Mouse (Mus musculus) heart, embryonic 11.5 days (tissue): ENCODE results near the gene B3galt1. TPM values are rescaled to one million over a fixed set of nuclear protein-coding genes. Genes with fewer than 3 reads are reported as not detected.
A peak's percentile ranks its signal among the peaks of the same experiment; 100 is the strongest.

Experiments
- ATAC-seq: fragments of 200-750 bp; cut with Nextera tagmentation; replicated peaks from 2 replicates; pipeline ENCODE4 v1.8.0; 2017; ENCODE audit warnings: moderate library complexity; ENCODE audit not compliant: insufficient number of reproducible peaks, low FRiP score, low TSS enrichment
- H3K27ac ChIP-seq: fragments of 300-500 bp; sonication (generic); 2 replicates; pipeline ENCODE4 v1.5.1; 2014; ENCODE audit warnings: mild to moderate bottlenecking, low read depth, low read length
- H3K27me3 ChIP-seq: fragments of 300-500 bp; sonication (generic); 2 replicates; pipeline ENCODE4 v1.6.1; 2014; ENCODE audit warnings: mild to moderate bottlenecking, low read length, mixed read lengths; ENCODE audit not compliant: control insufficient read depth, insufficient read depth
- H3K36me3 ChIP-seq: fragments of 300-500 bp; sonication (generic); 2 replicates; pipeline ENCODE4 v1.6.1; 2014; ENCODE audit warnings: mild to moderate bottlenecking, low read length, moderate library complexity, mixed read lengths; ENCODE audit not compliant: control insufficient read depth, insufficient read depth
- H3K4me1 ChIP-seq: fragments of 300-500 bp; sonication (generic); 2 replicates; pipeline ENCODE4 v1.6.1; 2014; ENCODE audit warnings: low read length; ENCODE audit not compliant: control insufficient read depth, insufficient read depth
- H3K4me2 ChIP-seq: fragments of 300-500 bp; sonication (generic); 2 replicates; pipeline ENCODE4 v1.6.1; 2014; ENCODE audit warnings: mild to moderate bottlenecking, moderate library complexity
- H3K4me3 ChIP-seq: fragments of 300-500 bp; sonication (generic); 2 replicates; pipeline ENCODE4 v1.5.1; 2014; ENCODE audit warnings: low read depth, low read length
- H3K9ac ChIP-seq: fragments of 300-500 bp; sonication (generic); 2 replicates; pipeline ENCODE4 v1.6.1; 2014; ENCODE audit warnings: mild to moderate bottlenecking, low read depth, low read length, moderate library complexity
- H3K9me3 ChIP-seq: fragments of 300-500 bp; sonication (generic); replicated peaks from 2 replicates; pipeline ENCODE4 v1.6.1; 2016; ENCODE audit warnings: low read length; ENCODE audit not compliant: control insufficient read depth
- WGBS: fragments of 180-500 bp; shearing (Covaris S2); extraction: QIAGEN DNeasy Blood & Tissue Kit; methylation state at CpG from one replicate; pipeline ENCODE4 v1.1.7; 2014; ENCODE audit not compliant: insufficient replicate concordance; 5-methylcytosine and 5-hydroxymethylcytosine counted together
- polyA plus RNA-seq: library from polyadenylated mRNA; unstranded; fragments of >200 nt; fragmentation: Nextera tagmentation; extraction: Ambion mirVana; gene quantifications from 2 replicates; pipeline ENCODE4 v1.2.1, GENCODE M21; 2014

Gene B3galt1
- polyA plus RNA-seq, 1 experiment from 2014 or later, result 4.8 TPM

DNA sequence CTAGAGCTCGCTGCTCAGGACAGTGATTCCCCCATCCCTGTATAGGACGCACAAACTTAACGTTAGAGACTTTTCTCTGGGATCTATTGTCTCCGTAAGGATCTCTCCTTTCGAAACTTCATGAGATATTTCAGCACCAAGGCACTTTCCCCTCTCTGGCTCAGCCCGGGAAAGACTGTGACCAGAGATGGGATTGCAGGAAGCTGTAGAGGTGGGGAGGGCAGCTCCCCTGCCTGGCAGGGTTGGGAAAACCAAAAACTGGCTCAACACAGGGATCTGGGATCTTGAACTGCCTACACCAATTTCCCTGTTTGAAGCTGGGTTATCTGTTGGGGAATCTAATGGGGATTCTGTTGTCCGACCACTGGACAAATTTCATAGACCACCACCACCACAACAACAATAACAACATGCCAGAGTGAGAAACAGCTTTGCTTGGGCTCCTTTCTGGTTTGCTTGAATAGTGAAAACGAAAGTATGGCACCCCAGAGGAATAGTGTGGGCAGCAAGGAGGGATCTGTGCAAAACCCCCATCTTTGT is 1.5 kb downstream of the B3galt1 start:
- no peak overlapping the region for H3K9ac ChIP-seq
- no peak overlapping the region for H3K27ac ChIP-seq
- 18% methylated on average over 8 of the region's 8 CpGs for WGBS

DNA sequence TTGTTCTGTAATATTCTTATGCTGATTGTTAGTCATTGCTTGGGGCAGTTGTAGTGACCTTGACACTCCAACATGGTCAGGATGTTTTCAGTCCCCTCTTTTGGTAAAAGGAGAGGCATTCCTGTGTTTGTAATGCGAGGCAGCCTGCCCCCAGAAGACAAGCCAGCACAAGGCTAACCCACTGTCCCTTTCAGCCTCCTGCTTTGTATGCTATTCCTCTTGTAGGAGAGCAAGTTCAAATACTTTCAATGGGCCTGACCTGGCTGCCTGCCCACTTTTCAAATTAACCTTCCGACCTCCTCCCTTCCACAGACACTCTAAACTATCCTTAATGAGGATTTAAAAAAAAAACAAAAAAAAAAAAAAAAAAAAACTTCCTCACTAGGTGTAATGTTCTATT is 11.0 kb downstream of the B3galt1 start:
- no peaks in the 10 kb centered on the region for H3K36me3 ChIP-seq
- H3K4me2 ChIP-seq, result no peak overlapping the region
- H3K27ac ChIP-seq, result no peak overlapping the region
- no peak overlapping the region for H3K9ac ChIP-seq
- H3K4me1 ChIP-seq, result no peaks in the 10 kb centered on the region
- 47% methylated on average over 2 of the region's 2 CpGs for WGBS
- no peak overlapping the region for H3K4me3 ChIP-seq
- no peak for ATAC-seq
- no peaks in the 10 kb centered on the region for H3K9me3 ChIP-seq
- no peaks in the 10 kb centered on the region for H3K27me3 ChIP-seq

More for the DNA sequence above, 1.5 kb downstream of the B3galt1 start:
- H3K4me2 ChIP-seq, result peak overlapping the region; percentile 91
- H3K4me1 ChIP-seq, result no peaks in the 10 kb centered on the region
- no peak for ATAC-seq
- no peaks in the 10 kb centered on the region for H3K9me3 ChIP-seq
- no peaks in the 10 kb centered on the region for H3K27me3 ChIP-seq
- no peaks in the 10 kb centered on the region for H3K36me3 ChIP-seq
- peak overlapping the region; percentile 70 for H3K4me3 ChIP-seq

DNA sequence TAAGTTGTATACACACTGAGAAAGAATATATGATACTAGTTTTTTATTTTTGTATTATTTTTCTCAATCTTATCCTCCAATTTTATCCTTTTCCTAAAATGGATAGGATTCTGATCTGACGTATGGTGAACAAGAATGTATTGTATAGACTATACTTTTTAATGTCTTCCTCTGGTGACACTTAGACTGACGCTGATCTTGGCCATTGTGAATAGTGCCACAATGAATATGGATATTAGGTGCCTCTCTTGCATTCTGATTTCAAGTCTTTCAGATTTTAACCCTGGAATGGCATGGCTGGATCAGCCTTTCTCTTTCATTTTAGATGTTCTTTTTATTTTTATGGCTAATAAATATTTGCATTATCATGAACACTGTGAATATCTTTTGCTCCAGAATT is 17.4 kb downstream of the B3galt1 start:
- no peak overlapping the region for H3K4me3 ChIP-seq
- no peak overlapping the region for H3K9ac ChIP-seq
- H3K4me1 ChIP-seq, result no peaks in the 10 kb centered on the region
- no peaks in the 10 kb centered on the region for H3K36me3 ChIP-seq
- no peak overlapping the region for H3K27ac ChIP-seq
- no peak for ATAC-seq
- no peaks in the 10 kb centered on the region for H3K27me3 ChIP-seq
- WGBS, result 66% methylated on average over 2 of the region's 2 CpGs
- H3K9me3 ChIP-seq, result no peaks in the 10 kb centered on the region
- H3K4me2 ChIP-seq, result no peak overlapping the region

DNA sequence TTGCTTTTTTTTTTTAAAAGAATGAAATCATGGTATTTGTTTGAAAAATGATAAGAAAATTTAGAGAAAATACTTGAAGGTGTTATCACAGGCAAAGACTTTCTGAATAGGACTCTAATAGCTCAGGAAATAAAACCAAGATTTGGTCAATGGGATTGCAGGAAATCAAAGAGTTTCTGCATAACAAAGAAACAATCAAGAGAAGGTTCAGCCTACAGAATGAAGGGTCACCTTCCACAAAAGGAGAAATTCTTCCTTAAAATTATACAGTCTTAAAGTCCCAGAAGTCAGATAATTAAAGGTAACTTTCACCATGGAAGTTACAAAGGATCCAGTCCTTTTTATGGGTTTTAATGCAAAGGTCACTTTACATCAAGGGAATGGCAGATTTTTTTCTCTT is 24.7 kb downstream of the B3galt1 start:
- no peak for ATAC-seq
- Histone ChIP-seq H3K9ac (no peak overlapping the region), H3K4me3 (no peak overlapping the region), H3K36me3 (no peaks in the 10 kb centered on the region), H3K4me1 (no peaks in the 10 kb centered on the region), H3K27ac (no peak overlapping the region), H3K27me3 (no peaks in the 10 kb centered on the region), H3K4me2 (no peak overlapping the region), H3K9me3 (no peaks in the 10 kb centered on the region)

DNA sequence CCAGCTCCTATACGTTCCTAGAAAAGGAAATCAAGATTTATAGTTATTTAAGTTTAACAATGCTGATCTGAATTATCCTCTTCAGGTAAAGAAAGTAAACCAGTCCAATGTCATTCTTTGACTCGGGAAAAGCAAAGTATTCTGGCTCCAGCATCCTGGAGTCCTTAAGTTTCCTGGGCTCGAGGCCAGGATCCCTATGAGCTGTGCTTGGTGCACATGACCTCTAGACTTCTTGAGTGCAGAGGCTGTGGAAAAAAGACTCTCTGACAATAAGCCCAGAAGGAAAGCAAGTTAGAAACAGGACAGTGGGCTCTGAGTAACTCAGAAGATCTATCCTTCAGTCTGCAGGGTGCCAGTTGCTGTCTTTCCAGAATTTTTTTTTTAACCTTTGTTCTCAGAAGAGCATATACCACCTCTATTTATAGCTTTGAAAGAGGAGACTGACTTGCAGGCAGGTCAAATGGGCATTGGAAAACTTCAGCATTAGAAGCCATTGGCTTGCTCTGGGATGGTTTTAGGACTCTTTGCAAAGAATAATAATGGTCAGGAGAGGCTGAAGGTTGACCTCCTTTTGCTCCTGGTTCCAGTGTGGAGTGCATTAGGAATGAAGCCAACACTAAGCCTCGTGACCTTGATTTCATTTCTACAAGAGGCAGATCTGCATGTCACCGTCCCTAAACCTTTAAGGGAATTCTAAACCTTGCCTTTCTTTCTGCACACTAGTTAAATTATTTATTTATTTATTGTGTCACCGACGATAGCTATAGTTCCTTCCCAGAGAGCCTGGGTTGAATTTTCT is 26.4 kb downstream of the B3galt1 start:
- Histone ChIP-seq H3K4me2 (no peak overlapping the region), H3K27ac (no peak overlapping the region; the same call in 1 of the 2 replicates), H3K4me1 (no peaks in the 10 kb centered on the region), H3K9me3 (no peaks in the 10 kb centered on the region), H3K9ac (no peak overlapping the region), H3K27me3 (no peaks in the 10 kb centered on the region), H3K36me3 (no peaks in the 10 kb centered on the region), H3K4me3 (no peak overlapping the region)
- 71% methylated on average over 7 of the region's 7 CpGs for WGBS
- ATAC-seq, result no peak

DNA sequence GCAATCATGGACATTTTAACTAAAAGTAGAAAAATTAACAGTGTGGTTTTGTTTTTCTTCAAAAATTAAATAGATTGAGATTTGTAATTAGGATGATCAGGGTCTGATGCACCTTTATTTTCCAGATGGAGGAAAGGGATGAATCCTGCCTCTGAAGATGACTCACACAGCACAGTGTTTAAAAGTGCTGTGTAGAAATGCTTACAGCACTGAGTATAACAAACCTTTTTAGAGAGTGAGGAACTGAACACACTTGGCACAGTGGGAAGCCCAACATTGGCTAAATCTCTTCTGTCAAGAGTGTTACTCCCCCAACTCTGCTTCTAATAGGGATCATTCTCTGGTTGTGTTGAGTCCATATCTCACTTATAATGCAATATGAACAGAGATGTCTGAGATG is 57.2 kb downstream of the B3galt1 start:
- Histone ChIP-seq H3K36me3 (no peaks in the 10 kb centered on the region), H3K27ac (no peak overlapping the region), H3K9me3 (no peaks in the 10 kb centered on the region), H3K4me1 (0 out of 2 replicates have a peak, but pooled peaks cover 2% of the 10 kb centered on the region), H3K4me3 (no peak overlapping the region), H3K9ac (no peak overlapping the region), H3K4me2 (no peak overlapping the region), H3K27me3 (no peaks in the 10 kb centered on the region)
- ATAC-seq, result no peak

DNA sequence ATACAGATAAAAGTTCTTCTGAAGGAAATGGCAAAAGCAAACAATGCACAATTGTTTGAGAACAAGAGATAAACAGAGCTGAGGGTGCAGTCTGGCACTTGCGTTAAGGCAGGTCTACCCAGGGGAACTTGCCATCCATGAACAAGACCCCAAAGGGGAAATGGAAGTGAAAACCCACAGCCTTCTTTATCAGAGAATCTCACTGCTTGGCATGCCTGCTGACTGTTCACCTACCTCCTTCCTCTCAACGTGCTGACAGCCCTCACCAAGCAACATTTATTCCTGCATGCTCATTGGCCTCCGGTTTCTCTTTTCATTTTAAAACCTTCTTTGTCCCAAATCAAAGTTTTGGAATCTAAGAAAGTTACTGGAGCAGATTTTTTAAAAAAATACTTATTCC is 62.0 kb downstream of the B3galt1 start:
- H3K27me3 ChIP-seq, result no peaks in the 10 kb centered on the region
- ATAC-seq, result no peak
- H3K9me3 ChIP-seq, result no peaks in the 10 kb centered on the region
- no peaks in the 10 kb centered on the region for H3K36me3 ChIP-seq
- 0 out of 2 replicates have a peak, but pooled peaks cover 8% of the 10 kb centered on the region for H3K4me1 ChIP-seq
- H3K4me3 ChIP-seq, result no peak overlapping the region
- H3K9ac ChIP-seq, result no peak overlapping the region
- H3K4me2 ChIP-seq, result no peak overlapping the region
- WGBS, result 31% methylated on average over 3 of the region's 3 CpGs
- peak overlapping the region; percentile 29; the same call in 1 of the 2 replicates for H3K27ac ChIP-seq

DNA sequence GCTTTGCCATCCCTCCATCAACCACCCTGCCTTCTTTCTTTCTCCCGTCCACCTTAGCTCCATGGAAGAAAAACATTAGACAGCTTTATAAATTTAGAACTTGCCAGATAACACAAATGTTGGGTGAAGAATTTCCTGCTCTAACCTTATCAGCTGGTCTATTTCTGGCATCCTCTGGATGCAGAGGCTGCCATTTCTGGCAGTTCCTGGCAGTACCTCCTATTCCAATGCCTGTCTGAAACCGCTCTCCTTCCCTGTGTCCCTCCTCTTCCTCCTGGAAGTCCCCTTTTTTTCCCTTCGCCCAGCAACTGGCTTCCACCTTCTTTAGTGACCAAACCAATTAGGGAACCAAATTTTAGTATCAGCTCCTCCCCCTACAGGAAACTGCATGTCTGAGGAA is 62.6 kb downstream of the B3galt1 start:
- Histone ChIP-seq H3K9ac (no peak overlapping the region), H3K9me3 (no peaks in the 10 kb centered on the region), H3K27me3 (no peaks in the 10 kb centered on the region), H3K4me1 (0 out of 2 replicates have a peak, but pooled peaks cover 8% of the 10 kb centered on the region), H3K27ac (peak overlapping the region; percentile 77), H3K4me2 (peak overlapping the region; percentile 31), H3K36me3 (no peaks in the 10 kb centered on the region), H3K4me3 (no peak overlapping the region)
- WGBS, result 19% methylated on average over 3 of the region's 3 CpGs
- 0 out of 2 replicates have a peak, but pooled peaks have one; percentile 68 for ATAC-seq

DNA sequence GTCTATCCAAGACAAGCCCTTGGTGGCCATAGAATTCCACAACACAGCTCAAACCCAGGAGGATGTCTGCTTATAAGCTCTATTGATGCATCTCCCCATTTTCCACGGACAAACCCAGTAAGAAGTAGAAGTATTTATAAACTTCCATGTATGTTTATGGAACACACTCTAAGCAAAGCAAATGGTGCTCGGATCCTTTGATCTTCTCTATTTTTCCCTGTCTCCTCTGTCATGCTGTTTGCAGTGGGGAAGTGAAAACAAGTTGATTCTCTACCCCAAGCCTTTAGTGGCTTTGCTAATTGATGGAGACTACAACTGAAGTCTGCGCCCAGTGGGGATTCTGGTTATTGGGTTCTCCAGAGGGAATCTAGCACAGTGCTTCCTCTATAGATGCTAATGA is 89.2 kb downstream of the B3galt1 start:
- ATAC-seq, result no peak
- 64% methylated on average over 3 of the region's 3 CpGs for WGBS
- H3K4me2 ChIP-seq, result no peak overlapping the region

More for the DNA sequence above, 89.2 kb downstream of the B3galt1 start:
- no peaks in the 10 kb centered on the region for H3K36me3 ChIP-seq
- no peak overlapping the region for H3K4me3 ChIP-seq
- no peaks in the 10 kb centered on the region for H3K9me3 ChIP-seq
- no peaks in the 10 kb centered on the region for H3K27me3 ChIP-seq
- no peak overlapping the region for H3K9ac ChIP-seq
- H3K4me1 ChIP-seq, result peaks cover 3% of the 10 kb centered on the region; the same call in 1 of the 2 replicates
- H3K27ac ChIP-seq, result no peak overlapping the region
